Mouse (Mus musculus) heart, postnatal 36 days (tissue): Measurements from ENCODE around the gene Trcg1. TPM values are rescaled to one million over a fixed set of nuclear protein-coding genes. Genes with fewer than 3 reads are reported as not detected.
A peak's percentile ranks its signal among the peaks of the same experiment; 100 is the strongest.
"Not testable (repeated sequence)": the region's sequence is repeated elsewhere in the genome, so short reads cannot be mapped to it uniquely, and the experiment has no call there.

ENCODE experiments used
- DNase-seq, 2 experiments: peaks; one replicate each; pipeline ENCODE4 v3.0.0; 2021 to 2022
- intact Hi-C: fragments of 180-260 bp; cut with DNase I; formaldehyde crosslinking; loops from one replicate; pipeline ENCODE4 v1.15.1; 2025
- total RNA-seq, 2 experiments: library from RNA; stranded (reverse); gene quantifications; 2 replicates each; pipeline ENCODE4 v1.2.3; 2021

Gene Trcg1
- not detected for total RNA-seq

DNA sequence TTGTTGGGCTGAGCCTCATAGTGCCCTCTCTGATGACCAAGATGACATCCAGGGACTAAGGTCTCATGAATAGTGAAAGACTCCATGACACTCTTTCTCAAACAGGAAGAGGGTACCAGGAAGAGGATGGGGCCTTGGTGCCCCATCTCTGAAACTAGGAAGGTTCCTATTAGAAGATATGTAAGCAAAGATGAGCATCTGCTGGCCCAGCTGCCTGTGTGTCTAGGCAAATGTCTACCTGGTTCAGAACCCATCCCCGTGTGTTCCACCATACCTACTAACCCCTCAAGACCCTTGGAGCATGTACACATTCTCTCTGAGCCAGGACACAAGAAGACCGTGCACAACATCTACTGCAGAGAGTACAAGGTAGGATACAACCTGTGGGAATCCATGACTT lies at the start of gene Trcg1:
TSS of gene Trcg1 (plus strand) at position 301 of the 400 bp plus-strand sequence.
- intact Hi-C loops = no loop called here
- DNase-seq = no peak

GRCm38 (mm10) chr9:57196708-57197107 lies 39.6 kb upstream of the Trcg1 start:
- intact Hi-C loops = no loop called here
- DNase-seq = no peak

GRCm38 (mm10) chr9:57197414-57197813 lies 38.9 kb upstream of the Trcg1 start:
- no peak for DNase-seq
- intact Hi-C loops = no loop called here

DNA sequence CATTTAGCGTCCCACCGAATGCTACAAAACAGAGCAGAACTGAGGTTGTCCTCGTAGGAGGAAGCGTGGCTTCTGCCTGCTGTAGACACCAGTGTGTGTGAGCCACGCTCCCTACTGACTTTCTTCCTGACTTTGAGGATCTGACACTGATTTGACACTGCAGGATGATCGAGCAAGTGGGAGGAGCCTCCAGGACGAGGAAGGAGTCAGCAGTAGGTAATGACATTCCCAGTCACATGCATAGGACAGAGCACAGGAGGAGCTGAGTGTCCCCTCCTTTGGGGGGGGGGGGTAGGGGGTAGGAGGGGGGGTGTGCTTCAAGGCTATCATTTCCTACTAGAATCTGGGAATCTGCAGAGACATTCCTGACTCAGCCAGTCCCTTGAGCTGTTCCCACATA lies 33.4 kb upstream of the Trcg1 start:
- intact Hi-C loops = no loop called here

GRCm38 (mm10) chr9:57203571-57203970 lies 32.8 kb upstream of the Trcg1 start:
- intact Hi-C loops = not testable (repeated sequence)

More for the DNA sequence above, 33.4 kb upstream of the Trcg1 start:
- no peak for DNase-seq

DNA sequence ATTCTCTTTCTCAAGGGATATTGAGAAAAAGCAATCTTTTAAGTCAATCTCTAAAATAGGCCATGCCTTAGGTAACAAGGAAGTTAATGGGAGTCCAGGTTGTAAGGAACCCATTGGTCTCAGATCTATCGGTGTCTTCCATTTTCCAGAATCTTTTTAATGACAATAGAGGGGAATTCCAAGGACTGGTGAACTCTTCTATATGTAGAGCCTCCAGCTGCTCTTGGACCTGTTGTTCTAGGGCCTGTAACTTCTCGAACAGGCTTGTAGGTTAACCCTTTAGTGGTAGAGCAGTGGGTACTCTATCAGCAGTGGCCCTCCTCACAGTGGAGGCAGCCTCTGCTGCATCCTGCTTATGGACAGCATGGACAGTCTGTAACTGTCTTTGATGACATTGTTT lies 29.5 kb upstream of the Trcg1 start:
- DNase-seq = no peak
- intact Hi-C loops = loop anchor here (5.0 kb wide), 1 partner anchor 310 kb away; no protein-coding TSS in a partner anchor

More at GRCm38 (mm10) chr9:57203571-57203970, 32.8 kb upstream of the Trcg1 start:
- DNase-seq = not testable (repeated sequence)

GRCm38 (mm10) chr9:57209316-57209715 lies 27.0 kb upstream of the Trcg1 start:
- intact Hi-C loops = loop anchor here (1.0 to 5.0 kb wide), 3 partner anchors 49 to 308 kb away; no protein-coding TSS in a partner anchor
- peak; percentile 24 to 54 for DNase-seq

DNA sequence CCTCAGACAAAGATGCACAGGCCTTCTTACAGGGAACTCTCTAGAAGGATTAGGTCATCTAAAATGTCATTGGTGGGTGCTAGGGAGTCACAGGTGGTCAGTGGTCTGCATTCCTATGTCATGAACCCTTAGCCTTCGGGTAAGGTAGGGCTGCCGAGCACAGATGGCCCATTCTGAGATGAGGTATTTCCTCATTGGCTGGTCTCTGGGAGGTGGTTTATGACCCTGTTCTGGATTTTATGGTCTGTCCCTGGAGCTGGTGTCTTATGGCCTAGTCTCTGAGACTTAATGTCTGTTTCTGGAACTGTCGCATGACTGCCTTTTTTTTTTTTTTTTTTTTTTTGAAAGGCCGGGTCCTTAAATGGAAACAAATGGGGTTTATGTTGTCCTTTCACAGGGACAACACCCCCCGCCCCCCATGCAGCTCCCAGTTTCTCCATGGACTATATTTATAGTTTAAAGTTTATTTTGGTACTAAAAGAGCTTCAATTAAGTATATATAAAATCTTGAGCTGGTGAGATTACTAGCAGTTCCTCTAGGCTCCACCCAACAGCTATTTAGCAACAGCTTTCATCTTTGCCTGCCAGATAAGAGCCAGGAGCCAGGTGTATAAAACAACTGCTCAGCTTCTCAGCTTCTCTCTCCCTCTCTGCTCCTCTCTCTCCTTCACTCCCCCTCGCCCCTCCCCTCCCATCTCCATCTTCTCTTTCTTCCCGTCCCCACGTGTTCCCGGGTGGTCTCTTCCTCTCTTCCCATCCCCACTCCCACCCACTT lies 23.7 kb upstream of the Trcg1 start:
- no peak for DNase-seq
- intact Hi-C loops = no loop called here

- intact Hi-C loops = no loop called here
- no peak for DNase-seq
These were observed 21.9 kb upstream of the Trcg1 start for GRCm38 (mm10) chr9:57214500-57214899.

- DNase-seq = no peak
- intact Hi-C loops = no loop called here
These were observed 19.1 kb upstream of the Trcg1 start for GRCm38 (mm10) chr9:57217220-57217619.

GRCm38 (mm10) chr9:57218776-57219175 lies 17.6 kb upstream of the Trcg1 start:
- intact Hi-C loops = no loop called here
- no peak for DNase-seq

- no peak for DNase-seq
- intact Hi-C loops = no loop called here
These were observed 16.8 kb upstream of the Trcg1 start for GRCm38 (mm10) chr9:57219511-57219910.

GRCm38 (mm10) chr9:57220356-57220755 lies 16.0 kb upstream of the Trcg1 start:
- intact Hi-C loops = loop anchor here (2.0 to 5.0 kb wide), 2 partner anchors 163 to 326 kb away; no protein-coding TSS in a partner anchor
- DNase-seq = peak in 1 of 2 experiments; percentile 17

GRCm38 (mm10) chr9:57223341-57223740 lies 13.0 kb upstream of the Trcg1 start:
- no peak for DNase-seq
- intact Hi-C loops = loop anchor here (5.0 kb wide), 1 partner anchor 166 kb away; no protein-coding TSS in a partner anchor

DNA sequence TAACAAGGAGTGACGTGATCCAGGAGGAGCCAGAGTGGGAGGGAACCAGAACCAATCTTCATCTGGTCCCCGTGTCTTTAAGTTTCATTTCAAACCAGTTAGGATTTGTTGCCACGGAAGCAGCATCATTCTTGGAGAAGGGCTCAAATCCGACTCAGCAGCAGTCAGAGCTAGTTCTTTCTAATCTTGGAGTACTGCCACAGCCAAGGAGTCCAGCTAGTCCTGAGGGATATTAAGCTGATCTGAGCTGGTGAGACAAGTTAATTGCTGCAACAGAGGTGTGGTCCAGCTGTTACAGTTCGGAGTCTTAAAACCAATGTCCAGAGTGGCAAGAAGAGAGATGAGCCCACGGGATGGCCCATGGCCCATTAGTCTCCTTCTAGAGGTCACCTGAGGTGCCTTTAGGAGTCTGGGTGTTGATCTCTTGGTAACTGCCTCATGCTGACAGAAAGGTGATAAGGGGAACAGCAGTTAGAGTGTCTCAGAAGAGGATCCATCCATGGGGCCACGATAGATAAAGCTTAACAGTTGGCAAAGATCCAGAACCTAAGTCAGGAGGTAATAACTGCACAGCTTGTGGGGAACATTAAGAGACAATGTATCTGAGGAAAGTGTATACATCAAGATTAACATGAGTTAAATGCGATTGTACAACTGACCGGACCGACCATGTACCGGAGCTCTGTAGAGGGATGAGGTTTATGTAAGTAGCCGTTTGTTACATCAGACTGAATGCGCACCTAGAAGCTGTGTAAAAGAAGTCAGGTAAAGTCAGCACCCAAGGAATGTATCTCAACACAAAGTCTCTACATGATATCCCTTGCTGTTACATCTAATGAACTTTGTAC lies 10.4 kb upstream of the Trcg1 start:
- intact Hi-C loops = no loop called here
- DNase-seq = no peak

GRCm38 (mm10) chr9:57226628-57227122 lies 9.7 kb upstream of the Trcg1 start:
- not testable (repeated sequence) for DNase-seq

GRCm38 (mm10) chr9:57227203-57227602 lies 9.2 kb upstream of the Trcg1 start:
- DNase-seq = no peak
- intact Hi-C loops = no loop called here

More at GRCm38 (mm10) chr9:57226628-57227122, 9.7 kb upstream of the Trcg1 start:
- intact Hi-C loops = not testable (repeated sequence)

DNA sequence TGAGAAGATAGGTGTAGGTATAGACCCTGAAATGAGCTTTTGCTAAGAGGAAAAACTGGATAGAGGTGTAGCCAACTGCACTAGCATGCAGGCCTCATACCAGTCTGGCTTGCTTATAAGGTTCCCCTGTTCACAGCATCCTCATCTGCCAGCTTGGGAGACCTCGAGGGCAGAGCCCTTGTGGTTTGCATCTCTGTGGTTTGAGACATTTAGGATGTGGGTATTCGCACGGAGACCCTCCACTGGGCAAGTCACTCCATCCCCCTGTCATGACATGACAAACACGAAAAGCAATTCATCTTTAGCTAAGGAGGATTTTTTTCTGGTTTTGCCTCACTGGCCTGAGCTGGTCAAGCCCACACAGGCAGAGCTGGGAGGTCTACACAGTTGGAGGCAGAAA lies 8.2 kb upstream of the Trcg1 start:
- intact Hi-C loops = no loop called here
- no peak for DNase-seq

- no peak for DNase-seq
- intact Hi-C loops = no loop called here
These were observed 6.6 kb upstream of the Trcg1 start for GRCm38 (mm10) chr9:57229726-57230125.

DNA sequence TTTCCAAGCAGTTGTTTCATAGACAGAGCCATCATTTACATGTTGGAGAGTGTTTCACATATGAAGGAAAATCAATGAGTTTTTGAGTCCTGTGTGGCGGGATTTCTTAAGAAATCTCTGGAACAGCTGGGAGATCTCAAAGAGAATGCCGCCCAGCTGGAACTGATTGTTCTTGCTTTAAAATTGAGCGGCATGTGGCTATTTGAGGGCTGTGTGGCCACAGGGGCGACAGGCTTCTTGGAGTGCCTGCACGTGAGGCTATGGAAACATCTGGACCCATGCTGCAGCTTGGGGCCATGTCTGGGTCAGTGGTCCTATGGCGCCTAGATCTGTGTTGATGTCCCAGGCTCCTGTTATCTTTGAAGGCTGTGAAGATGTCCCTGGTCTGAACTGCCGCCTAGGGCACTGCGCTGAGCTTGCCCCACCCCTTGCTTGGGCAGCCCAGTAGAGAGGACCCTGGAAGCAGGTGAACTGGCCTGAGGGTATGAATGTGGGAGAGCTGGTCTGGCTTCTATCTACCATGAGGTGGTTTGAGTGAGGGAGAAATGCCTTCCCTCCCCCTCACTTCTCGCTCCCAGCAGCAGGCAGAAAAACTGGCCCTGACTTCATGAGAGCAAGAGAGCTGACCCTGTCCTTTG lies 6.1 kb upstream of the Trcg1 start:
- no peak for DNase-seq
- intact Hi-C loops = no loop called here
